Mouse (Mus musculus) C2C12 (cell line): ENCODE results near the gene Anks1. TPM values are rescaled to one million over a fixed set of nuclear protein-coding genes. Genes with fewer than 3 reads are reported as not detected.
"Not testable (repeated sequence)": the region's sequence is repeated elsewhere in the genome, so short reads cannot be mapped to it uniquely, and the experiment has no call there.

Source experiments
- H3K27me3 ChIP-seq: one replicate; pipeline ENCODE4 v1.6.1; 2011; ENCODE audit not compliant: control insufficient read depth, insufficient read depth, insufficient read length
- H3K36me3 ChIP-seq: one replicate; pipeline ENCODE4 v1.6.1; 2011; ENCODE audit not compliant: control insufficient read depth, insufficient read depth
- H3K4me3 ChIP-seq: one replicate; pipeline ENCODE4 v1.5.1; 2011; ENCODE audit warnings: mild to moderate bottlenecking, control low read depth; ENCODE audit not compliant: poor library complexity, insufficient read depth, severe bottlenecking
- H3K79me2 ChIP-seq: one replicate; pipeline ENCODE4 v1.6.1; 2011; ENCODE audit not compliant: control insufficient read depth, insufficient read depth
- H3K79me3 ChIP-seq: one replicate; pipeline ENCODE4 v1.6.1; 2011; ENCODE audit warnings: low read depth, control low read depth
- H3ac ChIP-seq: one replicate; pipeline ENCODE3; 2011; ENCODE audit warnings: low read depth; ENCODE audit not compliant: control insufficient read depth, insufficient read length
- CEBPB ChIP-seq: IDR thresholded peaks from one replicate; pipeline ENCODE4 v1.6.1; 2011; ENCODE audit warnings: low read depth, mild to moderate bottlenecking, control low read depth, moderate library complexity
- CTCF ChIP-seq: IDR thresholded peaks from one replicate; pipeline ENCODE4 v1.5.1; 2011; ENCODE audit not compliant: control insufficient read depth, insufficient read depth, insufficient read length
- FOSL1 ChIP-seq: IDR thresholded peaks from one replicate; pipeline ENCODE4 v1.8.0; 2011; ENCODE audit warnings: mild to moderate bottlenecking, low read length; ENCODE audit not compliant: poor library complexity, insufficient read depth, severe bottlenecking
- MAX ChIP-seq: IDR thresholded peaks from one replicate; pipeline ENCODE4 v1.6.1; 2011; ENCODE audit warnings: mild to moderate bottlenecking, control low read depth
- MYOD1 ChIP-seq: IDR thresholded peaks from one replicate; pipeline ENCODE4 v1.6.1; 2011; ENCODE audit warnings: low read depth; ENCODE audit not compliant: control insufficient read depth, insufficient read length
- MYOG ChIP-seq: IDR thresholded peaks from one replicate; pipeline ENCODE4 v1.6.1; 2011; ENCODE audit not compliant: control insufficient read depth, insufficient read length; ENCODE audit errors: extremely low read depth
- USF1 ChIP-seq: IDR thresholded peaks from one replicate; pipeline ENCODE4 v1.6.1; 2011; ENCODE audit warnings: low read depth, mild to moderate bottlenecking, control low read depth, moderate library complexity
- polyA plus RNA-seq: library from polyadenylated mRNA; unstranded; fragments of >200 nt; fragmentation: generic; extraction: Trizol; gene quantifications from one replicate; pipeline ENCODE4 v1.2.1, GENCODE M21; 2012; ENCODE audit warnings: missing spikeins

Gene Anks1
- polyA plus RNA-seq, 1 experiment = 8.5 TPM

DNA sequence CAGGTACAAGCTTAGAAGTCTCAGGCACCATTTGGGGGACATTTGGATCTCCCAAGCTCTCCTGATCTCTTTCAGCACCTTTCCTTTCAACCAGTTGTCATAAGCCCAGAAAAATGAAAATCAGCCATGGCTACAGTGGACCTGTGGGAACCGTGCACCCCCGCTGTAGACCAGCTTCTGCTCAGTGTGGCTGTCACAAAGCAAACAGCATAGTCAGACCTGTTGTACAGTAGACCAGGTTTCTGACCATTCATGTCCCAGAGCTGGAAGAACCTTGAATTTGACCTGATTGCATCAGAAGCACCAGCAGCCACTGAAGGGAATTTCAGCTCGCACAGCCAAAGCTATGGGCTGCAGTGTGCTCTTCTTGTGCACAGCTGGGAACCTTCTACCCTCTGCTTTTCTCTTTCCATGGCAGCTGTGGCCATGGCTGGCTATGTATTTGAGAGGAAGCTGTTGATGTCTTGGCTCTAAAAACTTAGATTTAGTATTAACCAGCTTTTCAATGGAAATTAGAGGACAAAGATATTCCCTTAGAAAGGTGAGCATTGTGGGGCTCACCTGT lies 71.4 kb downstream of the Anks1 start:
- Histone ChIP-seq H3K36me3 (peaks cover 9% of the 10 kb centered on the region), H3K4me3 (no peak overlapping the region), H3K27me3 (no peaks in the 10 kb centered on the region), H3ac (no peak overlapping the region), H3K79me3 (no peaks in the 10 kb centered on the region), H3K79me2 (no peaks in the 10 kb centered on the region)
- TF ChIP-seq MAX (no peak), CTCF (no peak)

DNA sequence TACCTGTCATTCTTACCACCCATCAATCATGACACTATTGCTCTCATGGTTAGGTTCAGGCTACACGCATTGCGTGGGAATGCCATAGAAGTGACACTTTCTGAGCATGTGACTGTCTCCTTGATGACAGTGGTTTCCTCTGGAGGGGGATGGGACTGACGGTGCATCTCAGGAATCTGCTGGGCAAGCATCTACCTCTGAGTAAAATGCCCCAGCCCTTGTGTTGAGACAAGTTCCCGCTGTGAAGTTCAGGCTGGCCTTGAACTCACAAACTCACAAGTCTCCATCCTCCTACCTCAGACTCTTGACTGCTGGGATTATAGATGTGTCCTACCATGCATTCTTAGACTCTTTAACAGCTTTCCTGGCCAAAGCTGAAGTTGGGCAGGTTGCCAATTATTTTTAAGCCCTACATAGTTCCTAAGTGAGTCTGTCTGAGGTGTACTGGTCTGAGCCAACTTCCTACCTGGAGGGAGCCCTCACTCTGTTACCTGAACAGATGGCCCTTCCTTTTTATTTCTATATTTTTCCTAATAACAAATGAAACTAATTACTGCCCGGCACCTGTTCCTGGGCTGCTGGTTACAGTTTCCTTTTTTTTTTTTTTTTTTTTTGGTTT lies 72.5 kb downstream of the Anks1 start:
- no peaks in the 10 kb centered on the region for H3K79me2 ChIP-seq
- no peaks in the 10 kb centered on the region for H3K79me3 ChIP-seq
- no peak overlapping the region for H3ac ChIP-seq
- H3K27me3 ChIP-seq = no peaks in the 10 kb centered on the region
- H3K36me3 ChIP-seq = peaks cover 9% of the 10 kb centered on the region
- no peak overlapping the region for H3K4me3 ChIP-seq
- TF ChIP-seq MAX = no peak
- TF ChIP-seq CTCF = no peak
- no peak for TF ChIP-seq USF1
- TF ChIP-seq MYOG = no peak
- TF ChIP-seq CEBPB = no peak
- no peak for TF ChIP-seq MYOD1
- TF ChIP-seq FOSL1 = no peak

DNA sequence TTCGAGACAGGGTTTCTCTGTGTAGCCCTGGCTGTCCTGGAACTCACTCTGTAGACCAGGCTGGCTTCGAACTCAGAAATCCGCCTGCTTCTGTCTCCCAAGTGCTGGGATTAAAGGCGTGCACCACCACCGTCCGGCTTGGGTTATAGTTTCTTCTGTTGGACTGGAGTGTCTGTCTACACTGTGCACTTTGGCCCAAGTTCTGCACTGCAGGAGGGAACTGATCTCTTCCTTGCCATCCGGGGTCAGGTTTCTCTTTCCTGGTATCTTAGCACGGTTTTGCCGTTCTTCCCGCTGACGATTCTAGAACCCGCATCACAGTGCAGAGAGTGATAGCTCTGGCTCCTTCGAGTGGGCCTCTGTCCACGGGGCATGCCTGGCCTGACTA lies 73.0 kb downstream of the Anks1 start:
- not testable (repeated sequence) for H3K79me2 ChIP-seq, H3K4me3 ChIP-seq, H3K79me3 ChIP-seq, H3K36me3 ChIP-seq, H3ac ChIP-seq, H3K27me3 ChIP-seq

DNA sequence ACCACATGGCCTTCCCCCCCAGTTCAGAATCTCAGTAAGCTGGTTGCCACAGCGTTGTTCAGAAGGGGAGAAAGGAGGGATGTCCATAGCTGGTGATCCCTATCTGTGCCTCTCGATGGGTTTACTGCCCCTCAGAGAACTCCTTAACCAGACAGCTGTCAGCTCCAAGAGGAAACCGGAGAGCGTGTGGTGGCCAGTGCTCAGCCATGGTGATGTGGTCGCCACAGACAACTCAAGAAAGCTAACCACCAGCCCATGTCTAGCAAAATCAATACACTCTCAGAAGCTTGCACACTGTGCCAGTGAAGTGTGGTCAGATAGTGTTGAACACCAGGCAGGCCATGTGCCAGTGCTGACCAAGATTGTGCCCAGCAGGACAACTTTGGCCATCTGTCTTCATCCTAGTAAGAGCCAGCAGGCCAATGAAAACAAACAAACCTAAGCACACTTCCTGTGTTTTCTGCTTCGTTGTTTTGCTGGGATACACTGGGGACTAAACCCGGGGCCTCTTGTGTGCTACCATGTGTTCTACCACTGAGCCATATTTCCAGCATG lies 73.7 kb downstream of the Anks1 start:
- Histone ChIP-seq H3K79me2 (no peaks in the 10 kb centered on the region), H3K79me3 (no peaks in the 10 kb centered on the region), H3K27me3 (no peaks in the 10 kb centered on the region), H3K36me3 (peaks cover 4% of the 10 kb centered on the region), H3K4me3 (no peak overlapping the region), H3ac (no peak overlapping the region)
- no peak for TF ChIP-seq CTCF
- no peak for TF ChIP-seq USF1
- no peak for TF ChIP-seq CEBPB
- TF ChIP-seq MYOG = no peak
- no peak for TF ChIP-seq MAX
- TF ChIP-seq FOSL1 = no peak
- no peak for TF ChIP-seq MYOD1

DNA sequence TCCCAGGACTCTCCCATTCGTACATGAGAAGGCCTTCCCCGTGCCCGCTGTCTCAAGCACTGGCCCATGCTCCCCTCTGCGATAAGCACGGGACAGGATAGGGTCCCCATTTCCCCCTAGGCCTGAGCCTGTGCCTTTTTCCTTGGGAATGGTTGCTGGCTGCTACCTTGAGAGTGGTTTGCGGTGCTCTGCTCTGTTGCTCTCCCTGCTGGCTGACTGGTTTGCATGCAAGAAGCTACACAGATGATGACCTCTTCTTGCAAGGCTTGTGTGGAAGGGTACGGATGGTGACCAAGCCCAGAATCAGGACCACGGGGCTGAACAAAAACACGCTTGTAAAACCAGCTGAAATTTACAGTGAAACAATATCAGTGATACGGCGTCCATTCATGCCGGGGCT lies 75.3 kb downstream of the Anks1 start:
- no peaks in the 10 kb centered on the region for H3K79me2 ChIP-seq
- H3K79me3 ChIP-seq = no peaks in the 10 kb centered on the region
- no peak overlapping the region for H3K4me3 ChIP-seq
- H3K27me3 ChIP-seq = no peaks in the 10 kb centered on the region
- no peaks in the 10 kb centered on the region for H3K36me3 ChIP-seq
- TF ChIP-seq CEBPB (no peak), USF1 (no peak), MAX (no peak), MYOD1 (no peak), FOSL1 (no peak), MYOG (no peak), CTCF (no peak)
- H3ac ChIP-seq = no peak overlapping the region

DNA sequence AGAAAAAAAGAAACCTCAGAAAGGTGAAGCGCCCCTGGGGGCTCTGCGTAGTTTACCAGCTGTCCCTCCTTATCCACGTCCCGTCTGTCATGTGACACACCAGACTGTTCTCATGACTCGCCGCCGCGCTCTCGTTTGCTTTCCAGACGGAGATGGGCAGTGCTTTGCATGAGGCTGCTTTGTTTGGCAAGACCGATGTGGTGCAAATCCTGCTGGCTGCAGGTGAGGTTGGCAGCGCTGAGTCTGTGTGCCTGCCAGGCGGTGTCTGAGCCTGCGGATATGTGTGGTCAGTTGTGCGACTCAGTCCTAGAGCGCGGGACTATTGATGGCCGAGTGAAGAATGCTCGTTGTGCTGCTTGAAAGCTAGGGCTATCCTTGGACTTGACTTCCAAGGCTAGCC lies 77.0 kb downstream of the Anks1 start:
- no peak for TF ChIP-seq MYOG
- no peak for TF ChIP-seq USF1
- no peak for TF ChIP-seq CEBPB
- no peak for TF ChIP-seq FOSL1
- TF ChIP-seq MYOD1 = no peak
- no peak for TF ChIP-seq CTCF
- TF ChIP-seq MAX = no peak
- Histone ChIP-seq H3ac (no peak overlapping the region), H3K4me3 (no peak overlapping the region), H3K36me3 (no peaks in the 10 kb centered on the region), H3K27me3 (no peaks in the 10 kb centered on the region), H3K79me2 (no peaks in the 10 kb centered on the region), H3K79me3 (no peaks in the 10 kb centered on the region)
